22 mouse cellular contexts compared by ENCODE assay signal in the genomic region with DNA sequence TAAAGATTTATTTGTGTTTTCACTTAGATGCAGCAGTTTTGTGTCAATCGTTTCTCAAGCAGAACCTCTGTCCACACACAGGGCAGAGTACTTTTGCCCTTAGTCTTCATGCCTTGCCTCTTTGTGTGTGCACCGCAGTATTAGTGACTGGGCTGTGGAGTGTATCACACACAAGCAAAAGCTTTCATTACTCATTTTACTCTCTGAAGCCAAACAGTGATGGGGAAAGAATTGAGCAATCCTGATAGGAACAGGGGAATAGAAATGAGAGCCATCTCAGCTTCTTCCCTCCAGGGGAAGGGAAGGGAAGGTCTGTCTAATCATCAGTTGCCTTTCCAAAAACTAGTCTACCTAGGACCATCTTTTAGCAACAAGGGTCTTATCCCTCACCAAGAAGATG. TPM values are rescaled to one million over a fixed set of nuclear protein-coding genes. Genes with fewer than 3 reads are reported as not detected.
DNase-seq lines count a peak whose midpoint lies in the region; ATAC-seq and TF ChIP-seq lines count a peak whose summit lies in the region.
"Had no signal": no experiment of that assay in that cellular context is flagged by ENCODE, and none has a peak within 500 bp of the region (broad histone marks: within the 10 kb centered on the region; RNA-seq: fewer than 3 reads in every experiment).

No protein-coding gene starts in this region.

- no peaks in the 10 kb centered on the region for H3K9me3 ChIP-seq in liver, embryonic 12.5 days (replicated peaks)
- H3K9me3 ChIP-seq: G1E had no signal

- 49% methylated on average over 2 of the region's 2 CpGs for WGBS in liver, adult 2 months
- WGBS in liver, embryonic 12.5 days (ENCODE audit: insufficient replicate concordance), result 85% methylated on average over 2 of the region's 2 CpGs

- no peak overlapping the region for H3K4me3 ChIP-seq in liver, adult 2 months (ENCODE audit: insufficient read depth, low read depth, low read length)
- H3K4me3 ChIP-seq in liver, embryonic 12.5 days, result no peak overlapping the region
- no peak overlapping the region for H3K4me3 ChIP-seq in brown adipose tissue, adult 24 weeks (ENCODE audit: insufficient read depth, low read depth, low read length)

- no peak for TF ChIP-seq POLR2A in liver, adult 2 months (IDR thresholded peaks at IDR 0.05; ENCODE audit: extremely low read depth, insufficient read depth, low read length)

- H3K79me2 ChIP-seq in liver, adult 2 months (ENCODE audit: control insufficient read depth, insufficient read depth, low read length), result no peaks in the 10 kb centered on the region

- DNase-seq in liver, adult 2 months (ENCODE audit: extremely low read depth, low read depth, low spot score), result peak; percentile 68
- DNase-seq in NIH3T3 (ENCODE audit: low read depth), result peak; percentile 62
- DNase-seq in adipocyte (ENCODE audit: low spot score), result peak; percentile 42
- DNase-seq in cerebellum, adult 9-11 months, result no peak
- DNase-seq in layer of hippocampus, postnatal 25 days (ENCODE audit: extremely low spot score in 1 of 2, low spot score in 1 of 2), result no peak
- no peak for DNase-seq in cerebellum, adult 11 months
- DNase-seq: adrenal gland, adult 8-10 months; adrenal gland, postnatal 25 days; adrenal gland, postnatal 36 days; B cell, adult 2 months; cerebellum, adult 11-12 months; cerebellum, adult 18-20 months; cerebellum, adult 2 months; cerebellum, adult 8-10 months; cerebellum, adult 9-10 months had no signal

- H3K4me1 ChIP-seq in liver, adult 2 months (ENCODE audit: control insufficient read depth, insufficient read depth, low read length), result 0 out of 2 replicates have a peak, but pooled peaks cover under 1% of the 10 kb centered on the region
- H3K4me1 ChIP-seq in liver, embryonic 12.5 days, result no peaks in the 10 kb centered on the region
- peaks cover 7% of the 10 kb centered on the region for H3K4me1 ChIP-seq in brown adipose tissue, adult 24 weeks (ENCODE audit: control insufficient read depth, insufficient read depth, insufficient read length, low read length)

- no peaks in the 10 kb centered on the region for H3K27me3 ChIP-seq in liver, adult 2 months (ENCODE audit: control insufficient read depth, insufficient read depth, low read length)
- no peaks in the 10 kb centered on the region for H3K27me3 ChIP-seq in liver, embryonic 12.5 days (replicated peaks)
- H3K27me3 ChIP-seq: CH12.LX, Patski had no signal

- no peak for TF ChIP-seq CTCF in liver, adult 2 months (IDR thresholded peaks at IDR 0.05; ENCODE audit: low read depth, low read length)

- no peak overlapping the region for H3K27ac ChIP-seq in liver, adult 2 months (replicated peaks; ENCODE audit: insufficient read depth, low read depth, low read length)
- H3K27ac ChIP-seq in liver, embryonic 12.5 days, result no peak overlapping the region
- peak overlapping the region; percentile 47; the same call in 1 of the 2 replicates for H3K27ac ChIP-seq in brown adipose tissue, adult 24 weeks (replicated peaks; ENCODE audit: low read depth, low read length)

- H3K4me2 ChIP-seq in liver, embryonic 12.5 days, result no peak overlapping the region

- peaks cover 7% of the 10 kb centered on the region; the same call in 1 of the 2 replicates for H3K36me3 ChIP-seq in liver, adult 2 months (ENCODE audit: control insufficient read depth, insufficient read depth, low read length)
- H3K36me3 ChIP-seq in liver, embryonic 12.5 days, result peaks cover 99% of the 10 kb centered on the region

- ATAC-seq in liver, embryonic 12.5 days, result no peak
- ATAC-seq: activated CD4-positive, CD25-positive, alpha-beta regulatory T cell, adult 4 months; CD4-positive, CD25-positive, alpha-beta regulatory T cell, adult 4 months; Patski had no signal

- H3K9ac ChIP-seq in liver, adult 2 months (ENCODE audit: low read depth, low read length), result no peak overlapping the region
- H3K9ac ChIP-seq in liver, embryonic 12.5 days, result no peak overlapping the region

RNA-seq across cellular contexts. Expression of a gene that starts 26.2 kb away (rescaled TPM):
- 5.3 and 6.4 TPM in 2 replicates for total RNA-seq in liver, adult 2 months (2014; rRNA removed)
- polyA plus RNA-seq in liver, adult 2 months (2012; rRNA removed), result 7.0 and 8.4 TPM in 2 replicates
- polyA plus RNA-seq in liver, embryonic 12.5 days (2016; fragmentation: Nextera tagmentation; extraction: Ambion mirVana), result 28.9 and 30.3 TPM in 2 replicates
- polyA plus RNA-seq in brown adipose tissue, adult 24 weeks (2012; ENCODE audit: insufficient read depth, insufficient read length, missing spikeins), result 18.6 and 26.2 TPM in 2 replicates
- total RNA-seq in layer of hippocampus, postnatal 25 days (2021), result 10 to 100 TPM; 12.2 to 13.1 TPM

RNA-seq across cellular contexts. Expression of a gene that starts 40.6 kb away (rescaled TPM):
- total RNA-seq in liver, adult 2 months (2014; rRNA removed), result not detected in 2 replicates
- 0.10 TPM in 1 of 2 replicates, not detected in the other for polyA plus RNA-seq in liver, adult 2 months (2012; rRNA removed)
- 0.24 and 0.32 TPM in 2 replicates for polyA plus RNA-seq in liver, embryonic 12.5 days (2016; fragmentation: Nextera tagmentation; extraction: Ambion mirVana)
- not detected in 2 replicates for polyA plus RNA-seq in brown adipose tissue, adult 24 weeks (2012; ENCODE audit: insufficient read depth, insufficient read length, missing spikeins)
- total RNA-seq in layer of hippocampus, postnatal 25 days (2021), result 1 to 10 TPM in 1 of 2 experiments, under 1 TPM in 1; 0.44 to 1.2 TPM
- polyA plus RNA-seq: activated CD4-positive, CD25-positive, alpha-beta regulatory T cell, adult 4 months; CD4-positive, CD25-positive, alpha-beta regulatory T cell, adult 4 months had no signal

Comparison
In these comparisons a context has a peak if more than half of its experiments do, and no peak if none do; other contexts are left out.
1. DNase-seq: peak in liver, adult 2 months (single experiment), NIH3T3 (single experiment) and adipocyte (single experiment); none in cerebellum, adult 9-11 months (single experiment), layer of hippocampus, postnatal 25 days (0 of 2) and cerebellum, adult 11 months (single experiment).